Mouse (Mus musculus) spleen, postnatal 10 days (tissue): Measurements from ENCODE around the gene Bcam.
A peak's percentile ranks its signal among the peaks of the same experiment; 100 is the strongest.
"Not testable (repeated sequence)": the region's sequence is repeated elsewhere in the genome, so short reads cannot be mapped to it uniquely, and the experiment has no call there.

Experiments
- DNase-seq, 2 experiments: peaks; one replicate each; pipeline ENCODE4 v3.0.0; 2021 to 2022; ENCODE audit warnings: low spot score in 2 of 2

Bcam gene

GRCm38 (mm10) chr7:19770984-19771391 is at the start of gene Bcam:
TSS of gene Bcam (minus strand) at chr7:19771016.
- DNase-seq: no peak

- no peak for DNase-seq
Observed at GRCm38 (mm10) chr7:19818875-19819274, 48.1 kb upstream of the Bcam start.

DNA sequence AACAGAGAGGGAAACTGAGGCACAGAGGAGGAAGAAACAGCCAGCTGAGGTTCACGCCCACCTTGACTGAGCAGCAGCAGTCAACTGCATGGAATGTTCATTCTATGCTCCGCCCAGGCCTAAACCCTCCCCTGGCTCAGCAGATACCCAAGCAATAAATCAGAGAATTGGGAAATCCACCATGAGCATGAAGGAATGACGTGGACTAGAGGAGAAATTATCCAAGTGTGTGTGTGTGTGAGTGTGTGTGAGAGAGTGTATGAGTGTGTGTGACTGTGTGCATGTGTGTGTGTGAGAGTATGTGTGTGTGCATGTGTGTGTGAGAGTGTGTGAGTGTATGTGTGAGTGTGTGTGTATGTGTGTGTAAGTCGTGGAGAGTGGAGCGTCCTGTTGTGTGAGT is 47.6 kb upstream of the Bcam start:
- DNase-seq: no peak

DNA sequence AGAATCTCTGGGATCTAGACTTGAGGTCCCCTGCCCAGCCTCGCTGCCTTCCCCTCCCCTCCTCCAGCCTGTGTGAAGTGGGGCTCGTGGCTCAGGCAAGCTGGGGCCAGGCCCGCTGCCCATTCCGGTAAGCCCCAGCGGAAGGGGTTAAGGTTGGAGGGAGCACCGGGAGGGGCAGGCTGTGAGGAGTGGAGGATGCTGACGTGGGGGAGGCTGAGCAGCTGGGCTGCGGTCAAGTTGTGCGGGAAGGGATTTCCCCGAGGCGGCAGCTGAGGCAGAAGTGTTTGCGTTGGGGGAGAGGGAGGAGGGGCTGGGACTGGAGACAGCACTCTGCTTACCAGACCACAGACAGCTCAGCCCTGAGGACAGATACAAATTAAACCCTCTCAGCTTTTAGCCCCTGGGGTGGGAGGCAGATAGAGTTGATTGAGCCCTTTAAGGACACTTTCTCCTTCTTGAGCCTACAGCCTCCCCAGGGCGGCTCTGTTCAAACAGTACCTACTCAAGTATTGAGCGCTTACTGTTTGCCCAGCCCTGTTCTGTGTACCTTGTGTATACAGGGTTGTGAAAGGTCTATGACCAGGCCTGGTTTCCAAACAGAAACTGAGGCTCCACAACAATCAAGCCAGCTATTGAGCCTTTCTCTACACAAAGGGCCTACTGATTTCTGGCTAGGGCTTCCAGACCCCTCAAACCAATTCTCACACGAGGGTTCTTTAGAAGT is 46.7 kb upstream of the Bcam start:
- DNase-seq: peak; percentile 29 to 84

DNA sequence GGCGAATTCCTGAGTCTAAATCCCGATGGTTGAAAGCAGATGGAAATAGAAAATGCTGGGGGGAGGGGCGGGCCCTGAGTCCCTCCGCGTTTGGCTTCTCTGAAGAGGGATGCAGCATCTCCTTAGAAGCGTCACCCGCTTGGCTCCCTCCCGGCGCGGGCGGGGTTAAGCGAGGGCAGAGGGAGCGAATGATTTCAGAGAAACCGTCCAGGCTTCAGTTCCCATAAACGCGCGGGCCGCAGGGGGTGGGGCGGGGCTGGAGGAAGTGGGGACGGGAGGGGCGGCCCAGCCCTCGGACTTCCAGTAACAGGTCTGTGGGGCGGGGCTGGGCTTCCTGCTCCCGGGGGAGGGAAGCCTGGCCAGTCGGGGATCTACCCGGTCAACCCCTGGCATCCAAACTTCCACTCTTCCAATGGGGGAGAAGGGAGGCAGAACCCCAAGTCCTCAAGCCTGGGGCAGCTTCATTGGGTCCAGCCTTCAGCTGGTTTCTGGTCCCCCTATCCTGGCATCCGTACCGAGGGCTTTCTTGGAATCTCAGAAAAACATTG is 45.5 kb upstream of the Bcam start:
- DNase-seq: peak; percentile 57 to 86

GRCm38 (mm10) chr7:19815296-19816223 is 44.7 kb upstream of the Bcam start:
- DNase-seq: no peak

DNA sequence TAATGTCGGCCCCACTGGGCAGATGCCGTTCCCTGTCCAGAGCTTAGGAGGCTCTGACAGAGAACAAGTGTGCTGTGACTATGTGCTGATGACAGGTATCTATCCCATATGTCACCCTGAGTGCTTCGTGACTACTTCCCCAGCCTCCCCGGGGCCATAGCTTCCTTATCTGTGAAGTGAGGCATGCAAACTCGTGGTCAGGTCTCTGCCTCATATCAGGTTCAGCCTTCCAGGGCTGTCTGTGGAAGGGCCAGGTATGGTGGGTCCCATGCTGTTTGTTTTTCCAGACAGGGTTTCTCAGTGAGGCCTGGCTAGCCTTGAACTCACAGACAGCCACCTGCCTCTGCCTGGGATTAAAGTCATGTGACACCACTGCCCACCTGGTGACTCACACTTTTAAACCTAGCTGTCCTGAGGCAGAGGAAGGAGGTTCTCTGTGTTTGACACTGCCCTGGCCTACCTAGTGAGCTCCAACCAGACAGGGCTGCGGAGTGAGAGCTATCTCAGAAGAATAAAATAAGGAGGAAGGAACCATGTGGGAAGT is 42.8 kb upstream of the Bcam start:
- DNase-seq: no peak

GRCm38 (mm10) chr7:19813161-19813560 is 42.3 kb upstream of the Bcam start:
- no peak for DNase-seq

DNA sequence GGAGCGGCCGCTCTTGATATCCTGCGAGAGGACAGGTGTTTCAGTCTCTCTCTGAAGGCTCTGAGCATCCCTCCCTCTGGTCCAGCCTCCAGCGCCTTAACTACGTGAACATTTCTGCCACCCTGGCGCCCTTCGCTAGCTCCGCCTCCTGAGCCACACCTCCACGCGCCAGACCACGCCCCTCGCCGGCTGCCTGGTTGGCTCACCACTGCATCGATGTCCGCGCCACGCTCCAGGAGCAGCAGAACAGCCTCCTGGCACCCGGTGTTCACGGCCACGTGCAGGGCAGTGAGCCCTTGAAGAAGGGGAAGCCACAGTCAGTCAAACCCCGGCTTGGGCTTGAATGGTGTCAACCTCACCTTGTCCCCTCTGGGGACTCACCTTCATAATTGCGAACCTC is 40.3 kb upstream of the Bcam start:
- DNase-seq: peak in 1 of 2 experiments; percentile 80

- DNase-seq: no peak
Observed at GRCm38 (mm10) chr7:19809369-19809768, 38.6 kb upstream of the Bcam start.

- DNase-seq: no peak
Observed at GRCm38 (mm10) chr7:19806356-19806969, 35.6 kb upstream of the Bcam start.

GRCm38 (mm10) chr7:19802995-19803394 is 32.2 kb upstream of the Bcam start:
- DNase-seq: peak; percentile 63 to 82

- no peak for DNase-seq
Observed at GRCm38 (mm10) chr7:19800764-19801163, 29.9 kb upstream of the Bcam start.

DNA sequence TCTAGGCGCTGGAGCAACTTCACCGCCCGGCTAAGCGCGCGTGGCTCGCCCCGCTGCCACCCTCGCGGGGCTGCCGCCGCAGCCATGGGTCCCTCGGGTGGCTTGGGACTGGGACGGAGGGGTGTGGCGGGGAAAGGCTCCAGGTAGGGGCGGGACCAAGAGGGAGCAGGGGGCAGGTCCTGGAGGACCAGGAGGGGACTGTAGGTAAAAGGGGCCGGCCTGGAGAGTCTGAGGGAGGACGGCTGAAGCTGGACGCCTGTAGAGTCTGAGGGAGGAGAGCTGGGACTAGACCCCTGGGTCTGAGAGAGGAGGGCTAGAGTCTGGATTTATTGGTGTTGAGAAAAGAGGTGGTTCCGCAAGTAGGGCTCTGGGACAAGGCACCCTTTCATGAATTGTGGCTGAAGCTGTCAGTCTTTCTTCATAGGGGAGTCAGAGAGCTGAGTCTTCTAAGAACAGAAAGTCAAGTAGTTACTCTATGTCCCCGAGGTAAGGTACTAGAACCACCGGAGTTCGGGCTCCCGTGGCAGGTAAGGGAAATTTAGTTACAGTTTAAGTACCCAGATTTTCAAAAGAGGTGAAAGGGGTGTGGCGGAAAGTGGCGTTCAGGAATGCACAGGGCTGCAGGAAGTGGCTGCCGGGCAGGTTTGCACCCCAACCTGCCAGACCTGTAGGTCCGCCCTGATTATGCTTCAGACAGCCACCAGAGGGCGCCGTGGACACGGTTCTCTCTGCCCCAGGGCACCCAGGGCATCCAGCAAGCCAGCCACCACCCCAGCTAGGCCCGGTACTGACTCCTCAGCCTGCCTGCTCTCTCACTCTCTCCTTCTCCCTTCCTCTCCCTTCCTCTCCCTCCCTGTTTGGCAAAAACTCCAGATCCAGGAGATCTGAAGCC is 26.1 kb upstream of the Bcam start, which contains the start of gene Cblc:
Gene Cblc (minus strand): TSS at position 113 of the 892 bp plus-strand sequence.
- peak; percentile 74 to 89 for DNase-seq

GRCm38 (mm10) chr7:19796254-19796653 is 25.4 kb upstream of the Bcam start:
- DNase-seq: no peak

GRCm38 (mm10) chr7:19795236-19795635 is 24.4 kb upstream of the Bcam start:
- no peak for DNase-seq

DNA sequence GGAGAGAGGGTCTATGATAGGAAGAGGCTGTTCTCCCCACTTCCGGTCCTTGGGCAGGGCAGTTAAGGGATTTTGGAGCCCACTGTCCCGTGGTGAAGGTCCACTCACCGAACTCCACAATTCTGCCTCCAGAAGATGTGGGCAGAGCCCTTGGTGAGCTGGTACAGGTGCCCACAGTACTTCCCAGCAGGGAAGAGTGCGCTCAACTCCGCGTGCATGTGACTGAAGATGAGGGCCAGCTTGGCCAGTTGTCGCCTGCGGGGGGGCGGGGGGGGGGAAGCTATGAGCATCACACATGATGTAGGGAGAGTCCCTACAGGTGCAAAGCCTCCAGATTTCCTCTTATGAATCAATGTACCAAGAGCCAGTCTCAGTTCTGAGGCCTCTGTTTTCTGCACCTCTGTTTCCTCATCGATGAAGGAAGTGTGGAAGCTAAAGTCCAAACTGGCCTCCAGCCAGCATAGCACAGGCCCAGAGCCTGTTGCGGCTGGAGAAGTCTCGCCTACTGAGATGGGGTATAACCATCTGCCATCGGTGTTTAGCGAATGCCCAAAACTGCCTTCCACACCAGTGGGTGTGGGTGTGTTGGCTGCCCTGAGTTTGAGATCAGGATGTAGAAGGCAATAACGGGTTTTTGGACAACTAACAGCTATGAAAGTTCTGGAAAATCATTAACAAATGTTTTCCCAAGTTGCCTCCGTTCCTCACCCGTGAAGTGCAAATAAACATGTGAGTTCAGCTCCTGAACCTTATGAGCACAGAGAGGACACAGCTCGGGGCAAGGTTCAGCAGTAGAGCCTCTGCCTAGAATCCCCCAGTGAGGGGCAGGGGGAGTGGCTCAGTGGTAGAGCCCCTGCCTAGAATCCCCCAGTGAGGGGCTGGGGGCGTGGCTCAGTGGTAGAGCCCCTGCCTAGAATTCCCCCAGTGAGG is 22.1 kb upstream of the Bcam start:
- DNase-seq: no peak

- not testable (repeated sequence) for DNase-seq
Observed at GRCm38 (mm10) chr7:19791504-19791903, 20.7 kb upstream of the Bcam start.

DNA sequence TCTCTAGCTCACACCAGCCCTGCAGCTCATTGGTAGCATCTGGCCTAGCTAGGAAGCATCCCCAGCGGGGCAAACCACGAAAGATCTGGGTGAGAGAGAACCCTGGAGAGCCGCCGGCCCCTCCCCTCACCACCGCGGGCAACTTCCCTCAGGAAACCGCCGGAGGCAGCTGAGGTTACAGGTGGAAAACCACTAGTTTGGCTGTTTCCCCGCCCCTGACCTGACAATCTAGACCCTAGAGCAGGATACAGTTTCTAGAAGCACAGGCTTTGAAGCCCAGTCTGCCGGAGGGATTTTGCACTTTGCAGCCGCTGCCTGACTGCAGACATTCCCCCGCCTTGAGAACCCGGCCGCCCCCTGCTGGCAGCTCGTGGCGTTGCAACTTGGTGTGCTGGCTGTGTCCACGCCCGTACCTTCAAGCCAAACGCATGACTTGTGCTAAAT is 19.1 kb upstream of the Bcam start:
- peak; percentile 86 to 93 for DNase-seq
